Mouse (Mus musculus) ES-E14 (cell line): Measurements from ENCODE around the gene Lrrc55.

Experiments used
- CHD2 ChIP-seq: IDR thresholded peaks from 2 replicates; pipeline ENCODE4 v1.6.1; 2014; ENCODE audit warnings: mild to moderate bottlenecking, low read depth, low read length, inconsistent platforms
- HCFC1 ChIP-seq: IDR thresholded peaks from 2 replicates; pipeline ENCODE4 v1.6.1; 2012; ENCODE audit warnings: low read length, inconsistent platforms, borderline replicate concordance; ENCODE audit not compliant: insufficient read depth
- MAFK ChIP-seq: IDR thresholded peaks from 2 replicates; pipeline ENCODE4 v1.6.1; 2014; ENCODE audit warnings: mild to moderate bottlenecking, low read depth, low read length, inconsistent platforms; ENCODE audit not compliant: insufficient read depth
- ZC3H11A ChIP-seq: IDR thresholded peaks from 2 replicates; pipeline ENCODE4 v1.6.1; 2012; ENCODE audit warnings: low read depth, mild to moderate bottlenecking, inconsistent platforms, low read length, borderline replicate concordance
- ZNF384 ChIP-seq: IDR thresholded peaks from 2 replicates; pipeline ENCODE4 v1.6.1; 2012; ENCODE audit warnings: low read depth, low read length, inconsistent platforms

- no peak for TF ChIP-seq HCFC1
- TF ChIP-seq ZC3H11A = no peak
- no peak for TF ChIP-seq CHD2
- no peak for TF ChIP-seq MAFK
- TF ChIP-seq ZNF384 = no peak
Measured at GRCm38 (mm10) chr2:85194566-85194965, 2.4 kb downstream of the Lrrc55 start.
